Mouse (Mus musculus) forebrain, embryonic 16.5 days (tissue): ENCODE results near the gene Ubash3b. TPM values are rescaled to one million over a fixed set of nuclear protein-coding genes. Genes with fewer than 3 reads are reported as not detected.
A peak's percentile ranks its signal among the peaks of the same experiment; 100 is the strongest.

ENCODE experiments used
- ATAC-seq: fragments of 200-750 bp; cut with Nextera tagmentation; 2 replicates; pipeline ENCODE4 v1.8.0; 2017; ENCODE audit warnings: mild to moderate bottlenecking, moderate library complexity
- H3K27ac ChIP-seq: fragments of 300-500 bp; sonication (generic); 2 replicates; pipeline ENCODE4 v1.5.1; 2014; ENCODE audit warnings: low read length, control low read depth
- H3K27me3 ChIP-seq: fragments of 300-500 bp; sonication (generic); replicated peaks from 2 replicates; pipeline ENCODE4 v1.6.1; 2014; ENCODE audit warnings: low read length; ENCODE audit not compliant: control insufficient read depth, insufficient read depth
- H3K36me3 ChIP-seq: fragments of 300-500 bp; sonication (generic); 2 replicates; pipeline ENCODE4 v1.6.1; 2014; ENCODE audit not compliant: control insufficient read depth, insufficient read depth
- H3K4me1 ChIP-seq: fragments of 300-500 bp; sonication (generic); replicated peaks from 2 replicates; pipeline ENCODE4 v1.6.1; 2014; ENCODE audit warnings: low read length; ENCODE audit not compliant: control insufficient read depth, insufficient read depth
- H3K4me2 ChIP-seq: fragments of 300-500 bp; sonication (generic); 2 replicates; pipeline ENCODE4 v1.6.1; 2014; ENCODE audit warnings: mild to moderate bottlenecking, low read length, control low read depth
- H3K4me3 ChIP-seq: fragments of 300-500 bp; sonication (generic); replicated peaks from 2 replicates; pipeline ENCODE4 v1.5.1; 2014; ENCODE audit warnings: mild to moderate bottlenecking, low read length, control low read depth
- H3K9ac ChIP-seq: fragments of 300-500 bp; sonication (generic); replicated peaks from 2 replicates; pipeline ENCODE4 v1.6.1; 2014; ENCODE audit warnings: low read depth, low read length, control low read depth
- H3K9me3 ChIP-seq: fragments of 300-500 bp; sonication (generic); 2 replicates; pipeline ENCODE4 v1.6.1; 2016; ENCODE audit warnings: low read length; ENCODE audit not compliant: control insufficient read depth
- WGBS: fragments of 180-500 bp; shearing (Covaris S2); extraction: QIAGEN DNeasy Blood & Tissue Kit; methylation state at CpG from one replicate; pipeline ENCODE4 v1.1.7; 2014; 5-methylcytosine and 5-hydroxymethylcytosine counted together
- polyA plus RNA-seq: library from polyadenylated mRNA; unstranded; fragments of >200 nt; fragmentation: Nextera tagmentation; extraction: Ambion mirVana; gene quantifications from 2 replicates; pipeline ENCODE4 v1.2.1, GENCODE M21; 2015

Ubash3b gene
- 14.7 and 15.9 TPM in 2 replicates for polyA plus RNA-seq

DNA sequence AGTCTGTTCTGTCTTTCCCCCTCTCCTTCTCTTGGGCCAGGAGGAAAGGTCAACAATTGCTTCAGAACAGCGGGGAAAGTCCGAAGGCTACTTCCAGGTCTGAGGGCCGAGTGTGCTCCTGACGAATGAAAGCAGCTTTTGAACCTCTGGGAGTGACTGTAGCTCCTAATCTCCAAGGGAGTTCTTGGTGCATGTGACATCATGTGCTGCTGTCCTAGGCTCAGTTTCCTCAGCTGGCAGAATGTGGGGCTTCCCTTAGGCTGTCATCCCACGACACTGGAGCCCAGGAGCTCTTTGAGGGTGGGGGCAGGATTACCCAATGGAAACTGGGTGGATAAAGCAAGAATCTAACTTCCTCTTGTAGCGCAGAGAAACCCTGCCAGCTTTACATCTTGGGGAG, at the start of gene Ubash3b:
TSS of gene Ubash3b (minus strand) at position 285 of the 400 bp plus-strand sequence.
- Histone ChIP-seq H3K36me3 (no peaks in the 10 kb centered on the region), H3K27me3 (no peaks in the 10 kb centered on the region), H3K4me2 (no peak within 1 kb of the TSS), H3K4me3 (no peak within 1 kb of the TSS), H3K27ac (no peak within 1 kb of the TSS), H3K9me3 (no peaks in the 10 kb centered on the region), H3K4me1 (peaks cover 12% of the 10 kb centered on the region), H3K9ac (no peak within 1 kb of the TSS)
- 81% methylated on average over 6 of the region's 6 CpGs for WGBS
- no peak for ATAC-seq

DNA sequence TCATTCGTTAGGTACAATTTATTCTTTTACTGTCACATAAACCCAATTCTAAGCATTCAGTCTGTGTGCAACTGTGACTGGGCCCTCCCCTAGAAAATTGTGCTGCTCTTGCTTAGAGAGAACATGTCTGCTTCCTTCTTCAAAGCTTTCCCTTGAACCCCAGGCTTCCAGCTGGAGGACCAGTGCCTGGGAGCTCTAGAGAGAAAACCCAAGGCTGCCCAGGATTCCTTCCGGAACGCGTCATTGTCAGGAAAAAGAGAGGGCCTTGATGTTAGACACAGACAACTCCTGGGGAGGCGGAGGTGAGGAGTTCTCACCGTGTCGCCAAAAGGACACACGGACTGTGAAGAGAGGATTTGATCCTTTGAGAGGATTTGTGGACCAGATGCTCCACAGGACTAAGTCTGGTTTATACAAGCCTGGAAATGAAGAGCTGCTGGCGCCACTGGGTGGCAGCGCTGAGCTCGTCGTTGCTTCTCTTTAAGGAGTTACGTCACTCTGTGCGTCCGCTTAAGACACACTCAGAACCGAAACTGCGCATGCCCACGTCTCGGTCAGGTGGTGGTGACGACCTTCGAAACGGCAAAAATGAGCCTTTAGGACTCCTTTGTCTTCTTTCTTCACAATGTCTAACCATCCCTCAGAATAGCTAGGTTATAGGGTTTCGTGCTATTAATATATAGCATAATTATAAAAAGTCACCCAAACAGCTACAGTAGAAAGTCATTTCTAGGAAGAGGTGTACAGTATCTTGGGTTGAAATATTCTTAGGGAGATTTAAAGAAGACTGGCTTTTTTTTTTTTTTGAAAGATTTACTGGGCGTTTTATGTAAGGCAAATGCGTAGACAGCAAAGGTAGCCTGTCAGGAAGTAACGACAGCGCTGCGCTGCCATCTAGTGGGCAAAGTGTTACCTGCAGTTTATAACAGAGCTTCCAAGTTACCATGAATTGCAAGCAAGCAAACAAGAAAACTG, 45.9 kb upstream of the Ubash3b start:
- Histone ChIP-seq H3K27me3 (no peaks in the 10 kb centered on the region), H3K4me1 (peaks cover 13% of the 10 kb centered on the region), H3K36me3 (no peaks in the 10 kb centered on the region), H3K9ac (peak overlapping the region; percentile 43), H3K4me3 (peak overlapping the region; percentile 33), H3K9me3 (no peaks in the 10 kb centered on the region), H3K4me2 (peak overlapping the region; percentile 43), H3K27ac (peak overlapping the region; percentile 80)
- ATAC-seq = peak; percentile 93
- 9% methylated on average over 28 of the region's 28 CpGs for WGBS

DNA sequence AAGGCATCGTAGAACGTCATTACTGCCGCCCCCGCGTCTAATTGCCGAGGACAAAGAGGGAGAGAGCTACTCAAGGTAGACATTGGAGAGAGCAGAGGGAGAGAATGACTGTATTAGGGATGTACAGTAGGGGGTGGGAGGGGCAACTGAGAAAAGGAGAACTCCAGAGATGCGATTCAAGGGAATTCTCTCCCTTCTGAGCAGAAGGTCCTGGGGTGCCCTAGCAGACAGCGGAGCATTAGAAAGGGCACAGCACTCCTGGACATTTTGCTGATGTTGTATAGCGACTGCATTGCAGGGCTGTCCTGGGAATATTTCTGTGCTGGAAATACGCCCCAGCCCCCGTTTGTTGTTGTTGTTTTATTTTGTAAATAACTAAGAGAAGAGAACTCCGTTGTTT, 45.2 kb upstream of the Ubash3b start:
- Histone ChIP-seq H3K4me2 (no peak overlapping the region), H3K27ac (no peak overlapping the region), H3K9me3 (no peaks in the 10 kb centered on the region), H3K4me1 (peaks cover 6% of the 10 kb centered on the region), H3K4me3 (no peak overlapping the region), H3K9ac (no peak overlapping the region), H3K36me3 (no peaks in the 10 kb centered on the region), H3K27me3 (no peaks in the 10 kb centered on the region)
- 0 out of 2 replicates have a peak, but pooled peaks have one; percentile 8 for ATAC-seq
- WGBS = 85% methylated on average over 12 of the region's 12 CpGs

DNA sequence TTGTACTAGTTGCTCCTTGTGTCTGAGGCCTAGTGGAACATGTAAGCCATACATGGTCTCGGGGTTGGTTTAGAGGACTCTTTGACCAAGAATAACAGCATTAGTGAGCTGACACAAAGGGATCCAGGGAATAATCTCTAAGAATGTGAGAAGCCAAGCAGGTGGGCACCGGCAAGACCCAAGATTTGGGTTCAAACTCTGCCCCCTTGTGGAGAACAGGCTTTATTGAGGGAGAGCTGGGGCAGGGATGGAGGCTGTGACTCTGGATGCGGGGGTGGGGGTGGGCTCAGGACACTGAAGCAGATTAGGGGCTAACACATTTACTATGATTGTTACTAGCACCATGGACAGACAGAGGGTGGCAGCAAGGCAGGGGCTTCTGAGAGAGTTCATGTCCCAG, 43.8 kb upstream of the Ubash3b start:
- no peak for ATAC-seq
- Histone ChIP-seq H3K4me1 (peaks cover 3% of the 10 kb centered on the region; the same call in 1 of the 2 replicates), H3K36me3 (no peaks in the 10 kb centered on the region), H3K4me2 (no peak overlapping the region), H3K27ac (no peak overlapping the region), H3K9me3 (no peaks in the 10 kb centered on the region), H3K9ac (no peak overlapping the region), H3K27me3 (no peaks in the 10 kb centered on the region), H3K4me3 (no peak overlapping the region)
- 59% methylated on average over 3 of the region's 3 CpGs for WGBS

- no peaks in the 10 kb centered on the region; the same call in 1 of the 2 replicates for H3K4me1 ChIP-seq
- no peaks in the 10 kb centered on the region for H3K27me3 ChIP-seq
- H3K4me2 ChIP-seq = no peak overlapping the region
- H3K27ac ChIP-seq = no peak overlapping the region
- no peaks in the 10 kb centered on the region for H3K9me3 ChIP-seq
- ATAC-seq = no peak
- WGBS = 91% methylated on average over 22 of the region's 22 CpGs
- no peak overlapping the region for H3K9ac ChIP-seq
- H3K36me3 ChIP-seq = no peaks in the 10 kb centered on the region
- no peak overlapping the region for H3K4me3 ChIP-seq
These were observed 38.2 kb upstream of the Ubash3b start for GRCm38 (mm10) chr9:41199456-41200252.

- Histone ChIP-seq H3K4me3 (no peak overlapping the region), H3K27me3 (no peaks in the 10 kb centered on the region), H3K4me1 (no peaks in the 10 kb centered on the region; the same call in 1 of the 2 replicates), H3K27ac (no peak overlapping the region), H3K36me3 (no peaks in the 10 kb centered on the region), H3K9me3 (no peaks in the 10 kb centered on the region), H3K9ac (no peak overlapping the region), H3K4me2 (no peak overlapping the region)
- no peak for ATAC-seq
- WGBS = 69% methylated on average over 12 of the region's 12 CpGs
These were observed 37.2 kb upstream of the Ubash3b start for GRCm38 (mm10) chr9:41198501-41199265.

- WGBS = 87% methylated on average over 10 of the region's 10 CpGs
- Histone ChIP-seq H3K9me3 (no peaks in the 10 kb centered on the region), H3K9ac (no peak overlapping the region), H3K27me3 (no peaks in the 10 kb centered on the region), H3K4me2 (no peak overlapping the region), H3K4me1 (peaks cover 5% of the 10 kb centered on the region), H3K36me3 (no peaks in the 10 kb centered on the region), H3K27ac (no peak overlapping the region), H3K4me3 (no peak overlapping the region)
- no peak for ATAC-seq
These were observed 34.3 kb upstream of the Ubash3b start for GRCm38 (mm10) chr9:41195742-41196311.

- Histone ChIP-seq H3K27me3 (no peaks in the 10 kb centered on the region), H3K36me3 (no peaks in the 10 kb centered on the region), H3K9ac (peak overlapping the region; percentile 27; the same call in 1 of the 2 replicates), H3K9me3 (no peaks in the 10 kb centered on the region), H3K27ac (peak overlapping the region; percentile 77), H3K4me2 (0 out of 2 replicates have a peak overlapping the region, but pooled peaks have one; percentile 9), H3K4me3 (no peak overlapping the region), H3K4me1 (peaks cover 6% of the 10 kb centered on the region)
- 56% methylated on average over 9 of the region's 9 CpGs for WGBS
- peak; percentile 34 for ATAC-seq
These were observed 30.2 kb upstream of the Ubash3b start for GRCm38 (mm10) chr9:41191651-41192210.
